Mouse (Mus musculus) CD8-positive naive resting alpha-beta T cell, adult 2 months (primary cell): ENCODE results near the gene Maml3.

ENCODE experiments used
- DNase-seq, 2 experiments: peaks; one replicate each; pipeline ENCODE4 v3.0.0; 2022; ENCODE audit warnings: low read depth in 2 of 2, low spot score in 2 of 2

Maml3 gene

DNA sequence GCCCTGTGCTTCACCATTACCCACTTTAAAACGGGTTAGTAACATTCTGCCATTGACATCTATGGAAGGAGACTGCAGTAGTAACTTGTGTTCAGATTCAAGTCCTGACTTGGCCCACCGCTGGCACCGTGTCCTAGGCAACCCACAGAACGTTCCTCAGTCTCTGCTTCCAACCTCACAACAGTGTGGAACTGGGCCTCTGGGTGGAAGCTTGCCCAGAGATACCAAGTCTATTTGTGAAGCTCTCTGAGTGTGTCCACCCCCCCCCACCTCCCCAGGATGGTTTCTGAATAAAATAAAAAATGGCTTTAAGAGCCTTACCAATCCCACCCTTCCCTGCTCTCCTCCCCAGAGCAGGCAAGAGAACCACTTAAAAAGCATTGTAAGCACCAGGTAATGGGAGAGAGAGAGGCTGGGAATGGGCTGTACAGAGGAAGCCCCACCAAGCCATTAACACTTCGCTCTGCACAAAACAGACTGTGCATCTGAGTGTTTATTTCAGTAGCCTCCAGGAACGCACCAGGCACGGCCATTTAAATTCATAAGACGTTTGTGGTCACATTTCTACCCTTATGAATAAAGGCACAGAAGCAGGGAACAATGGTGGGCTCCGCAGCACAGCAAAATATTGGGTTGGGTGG is 141.6 kb downstream of the Maml3 start:
- no peak for DNase-seq

DNA sequence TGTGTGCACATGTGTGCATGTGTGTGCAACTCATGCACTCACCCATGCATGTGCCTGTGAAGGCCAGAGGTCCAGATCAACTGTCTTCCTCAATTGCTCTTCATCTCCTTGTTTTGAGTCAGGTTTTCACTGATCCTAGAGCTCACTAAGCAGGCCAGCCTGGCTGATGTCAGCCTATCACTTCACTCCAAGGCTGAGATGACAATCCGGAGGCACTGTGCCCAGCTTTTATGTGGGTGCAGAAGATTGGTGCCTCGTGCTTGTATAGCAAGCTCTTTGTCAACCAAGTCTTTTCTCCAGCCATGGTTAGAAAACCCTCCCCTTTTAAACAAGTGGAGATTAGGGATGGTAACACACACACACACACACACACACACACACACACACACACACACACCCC is 146.1 kb downstream of the Maml3 start:
- DNase-seq: no peak

- DNase-seq: no peak
These were observed 150.4 kb downstream of the Maml3 start for GRCm38 (mm10) chr3:51954441-51954840.

DNA sequence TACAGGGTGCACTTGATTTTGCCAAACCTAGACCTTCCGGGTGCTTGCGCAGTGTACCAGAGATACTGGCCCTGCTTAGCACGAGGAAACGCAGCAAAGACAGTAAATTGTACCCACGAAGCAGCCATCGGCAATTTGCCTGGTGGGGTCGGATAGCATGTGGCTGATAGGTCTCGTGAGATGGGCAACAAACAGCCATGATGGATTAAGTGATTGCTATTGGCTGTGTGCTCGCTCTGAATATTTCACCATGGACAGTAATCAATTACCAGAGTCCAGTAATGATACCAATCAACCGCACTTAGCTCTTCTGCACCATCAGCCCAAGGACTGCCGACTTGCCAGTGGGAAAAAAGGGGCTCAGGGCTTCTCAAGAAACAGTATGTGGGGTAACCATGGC is 150.9 kb downstream of the Maml3 start:
- no peak for DNase-seq

DNA sequence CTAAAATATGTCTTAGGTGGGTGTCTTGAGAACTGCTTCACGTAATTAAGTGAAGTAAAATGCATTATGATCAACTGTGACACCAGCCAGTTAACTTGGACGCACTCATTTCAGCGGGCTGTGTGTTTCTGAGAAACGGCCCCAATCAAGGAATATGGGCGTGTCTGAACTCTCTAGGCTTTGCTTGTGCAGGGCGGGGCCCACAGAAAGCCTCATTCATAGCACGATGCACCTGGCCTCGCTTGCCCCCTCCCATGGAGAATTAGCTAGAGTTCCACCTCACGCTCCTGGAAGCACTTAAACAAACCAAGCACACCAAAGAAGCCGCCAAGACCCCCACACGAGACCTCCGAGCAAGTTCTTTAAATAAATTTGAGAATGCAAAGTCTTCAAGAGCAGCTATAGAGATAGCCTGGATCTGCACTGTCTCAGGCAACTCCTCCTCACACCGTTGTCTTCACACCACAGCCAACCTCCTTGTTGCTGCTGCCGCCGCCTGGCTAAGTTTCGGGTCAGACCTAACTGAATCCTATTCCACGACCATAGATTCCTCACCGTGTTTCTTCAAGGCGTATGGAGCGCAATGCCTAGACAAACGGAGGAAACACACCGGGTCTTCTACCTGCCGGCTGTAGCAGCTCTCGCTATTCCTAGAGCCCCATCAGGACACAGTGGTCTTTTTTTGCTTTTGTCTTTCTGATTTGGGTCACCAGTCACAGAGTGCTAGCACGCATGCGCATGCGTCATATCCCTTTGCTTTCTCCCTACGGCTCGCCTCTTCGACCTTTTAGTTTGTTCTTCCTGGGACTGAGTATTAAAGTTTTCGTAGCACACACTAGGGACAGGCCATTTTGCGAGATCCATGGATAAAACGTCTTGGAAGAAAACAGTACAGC is 151.9 kb downstream of the Maml3 start:
- no peak for DNase-seq

GRCm38 (mm10) chr3:51952267-51952666 is 152.6 kb downstream of the Maml3 start:
- no peak for DNase-seq

- no peak for DNase-seq
These were observed 155.2 kb downstream of the Maml3 start for GRCm38 (mm10) chr3:51949651-51950050.

DNA sequence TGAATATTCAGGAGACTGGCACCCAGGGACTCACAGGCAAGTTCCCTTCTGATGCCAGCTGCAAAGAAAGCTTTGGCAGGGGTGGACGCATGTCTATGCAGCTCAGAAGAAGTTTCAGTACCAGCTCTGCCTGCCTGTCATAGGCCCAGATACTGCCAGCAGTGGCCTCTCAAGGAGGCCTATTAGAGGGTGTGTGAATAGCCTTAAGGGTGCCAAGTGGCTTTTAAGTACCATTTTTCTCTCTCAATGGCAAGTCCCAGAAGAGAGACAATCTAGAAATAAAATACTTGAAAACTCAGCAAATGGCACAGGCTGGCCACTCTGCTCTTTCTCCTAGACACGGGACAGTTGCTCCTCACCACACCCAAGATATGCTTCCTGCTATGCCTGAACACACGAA is 157.7 kb downstream of the Maml3 start:
- DNase-seq: no peak

DNA sequence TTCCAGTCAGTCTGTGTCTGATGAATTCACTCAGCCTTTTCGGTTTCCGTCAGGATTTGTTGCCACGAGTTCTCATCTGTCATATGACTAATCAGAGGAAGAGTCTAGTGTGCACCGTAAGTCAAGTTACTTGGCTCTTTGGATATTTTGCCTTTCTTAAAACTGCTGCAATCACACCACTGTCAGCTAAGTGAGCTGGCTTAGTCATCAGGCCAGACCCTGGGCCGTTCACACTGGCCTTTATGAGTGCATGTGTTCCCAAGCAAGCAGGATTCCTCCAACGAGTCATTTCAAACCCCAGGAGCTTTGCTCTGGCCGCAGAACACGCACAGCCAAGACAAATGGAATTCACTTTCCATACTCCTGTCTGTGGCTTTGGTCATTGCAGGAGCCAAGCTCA is 161.2 kb downstream of the Maml3 start:
- no peak for DNase-seq

DNA sequence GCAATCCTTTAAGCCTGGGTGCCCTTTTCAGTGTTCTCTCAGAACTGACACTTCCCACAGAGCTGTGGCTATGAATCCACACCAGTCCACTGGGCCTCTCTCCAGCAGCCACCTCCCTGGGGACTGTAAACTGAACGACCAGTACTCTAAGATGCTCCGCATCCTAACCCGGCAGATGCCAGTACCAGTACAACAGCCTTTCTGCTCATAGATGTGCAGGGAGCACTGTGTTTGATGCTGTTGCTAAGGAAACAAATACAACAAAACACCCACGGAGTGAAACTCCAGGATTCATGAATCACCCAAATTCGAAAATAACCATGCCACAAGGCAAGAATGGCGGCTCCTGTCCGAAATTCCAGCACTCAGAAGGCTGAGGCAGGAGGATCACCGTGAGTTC is 163.1 kb downstream of the Maml3 start:
- DNase-seq: no peak

GRCm38 (mm10) chr3:51939864-51940263 is 165.0 kb downstream of the Maml3 start:
- DNase-seq: no peak

- DNase-seq: no peak
These were observed 165.8 kb downstream of the Maml3 start for GRCm38 (mm10) chr3:51939054-51939453.

DNA sequence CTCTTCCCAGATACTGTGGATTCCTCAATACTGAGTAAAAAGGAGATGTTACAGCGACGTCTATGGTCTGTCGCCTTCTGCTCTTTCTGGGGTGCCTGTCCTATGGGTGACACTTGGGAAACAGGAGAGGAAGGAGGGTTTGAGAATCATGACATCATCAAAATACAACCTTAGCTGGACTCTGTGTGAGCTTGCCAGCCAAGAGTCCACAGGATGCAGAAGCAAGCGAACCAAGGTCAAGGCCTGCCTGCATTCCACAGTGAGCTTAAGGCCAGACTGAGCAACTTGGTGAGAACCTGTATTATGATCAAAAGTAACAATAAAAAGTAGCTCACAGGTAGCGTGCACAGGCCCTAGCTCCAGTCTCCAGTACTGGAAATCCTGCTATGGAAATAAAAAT is 167.7 kb downstream of the Maml3 start:
- DNase-seq: no peak

DNA sequence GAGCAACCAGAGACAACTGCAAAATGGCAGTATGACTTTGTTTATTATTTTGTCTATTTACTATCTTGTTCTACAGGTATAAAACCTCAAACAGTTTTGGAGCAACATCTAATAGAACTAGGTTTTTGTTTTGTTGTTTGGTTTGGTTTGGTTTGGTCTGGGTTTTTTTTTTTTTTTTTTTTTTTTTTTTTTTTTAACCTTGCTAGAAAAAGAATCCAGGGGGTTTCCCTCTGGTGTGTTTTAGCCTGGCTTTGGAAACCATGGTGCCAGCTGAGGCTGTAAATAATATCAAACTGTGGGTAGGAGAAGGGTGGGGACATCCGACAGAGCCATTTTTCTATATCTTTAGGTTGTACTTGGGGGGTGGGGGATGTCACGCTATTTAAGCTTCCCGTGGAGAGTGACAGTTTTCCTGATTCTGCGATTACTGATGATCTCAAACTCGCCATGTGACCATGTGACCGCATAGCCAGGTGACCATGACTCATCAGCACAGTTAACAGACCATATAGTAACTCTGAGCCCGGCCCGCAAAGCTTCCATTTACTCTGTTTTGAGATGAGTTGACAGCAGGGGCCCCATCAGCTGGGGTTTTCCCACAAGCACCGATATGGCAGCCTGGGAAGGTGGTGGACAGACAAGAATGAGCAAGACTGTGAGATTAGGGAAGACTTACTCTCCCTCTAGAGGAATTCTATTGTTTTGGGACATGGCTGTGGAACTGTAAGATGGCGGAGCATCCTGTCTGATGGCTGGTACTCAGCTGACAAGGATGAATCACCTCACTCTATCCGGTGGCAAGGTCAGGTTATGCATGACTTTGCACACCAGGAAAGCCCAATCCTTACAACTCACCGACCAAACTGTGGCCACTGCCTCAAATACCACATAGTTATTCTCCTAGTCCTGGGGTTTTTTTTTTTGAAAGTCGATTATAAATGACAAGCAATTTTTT is 170.1 kb downstream of the Maml3 start:
- no peak for DNase-seq

DNA sequence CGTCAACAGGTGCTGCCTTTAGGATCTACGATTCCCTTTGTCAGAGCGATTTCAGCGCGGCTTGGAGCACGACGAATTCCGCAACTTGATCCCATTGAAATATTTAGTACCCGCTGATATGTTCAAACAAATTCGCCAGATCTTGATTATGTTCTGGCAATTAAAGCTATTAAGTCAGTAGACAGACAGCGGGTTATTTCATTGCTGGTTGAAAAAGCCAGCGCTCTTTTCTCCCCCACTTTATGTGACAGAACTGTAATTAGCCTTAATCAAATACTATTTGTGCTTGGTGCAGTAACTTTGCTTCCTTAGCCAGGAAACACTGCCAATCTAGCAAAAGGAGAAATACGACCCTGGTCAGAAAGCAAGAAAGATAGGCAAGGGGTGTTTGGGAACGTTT is 176.7 kb downstream of the Maml3 start:
- DNase-seq: no peak

DNA sequence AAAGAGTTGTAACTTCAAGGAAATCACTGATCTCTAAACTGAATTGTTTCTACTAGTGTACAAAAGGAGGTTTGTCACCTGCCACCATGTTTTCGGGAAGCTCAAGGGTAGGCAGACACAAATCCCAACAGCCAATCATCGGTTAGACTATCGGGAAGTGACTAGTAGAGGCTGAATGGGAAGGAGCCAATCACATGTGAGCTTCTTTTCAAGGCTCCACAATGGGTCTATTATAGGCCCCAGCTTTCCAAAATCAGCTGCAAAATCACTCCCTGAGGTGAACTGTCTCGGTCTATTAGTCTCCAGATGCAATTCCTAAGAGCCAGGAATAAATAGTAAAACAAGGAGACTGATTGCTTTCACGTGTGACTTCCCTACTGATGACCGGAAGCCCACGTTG is 177.3 kb downstream of the Maml3 start:
- no peak for DNase-seq

GRCm38 (mm10) chr3:51927043-51927442 is 177.8 kb downstream of the Maml3 start:
- DNase-seq: no peak

DNA sequence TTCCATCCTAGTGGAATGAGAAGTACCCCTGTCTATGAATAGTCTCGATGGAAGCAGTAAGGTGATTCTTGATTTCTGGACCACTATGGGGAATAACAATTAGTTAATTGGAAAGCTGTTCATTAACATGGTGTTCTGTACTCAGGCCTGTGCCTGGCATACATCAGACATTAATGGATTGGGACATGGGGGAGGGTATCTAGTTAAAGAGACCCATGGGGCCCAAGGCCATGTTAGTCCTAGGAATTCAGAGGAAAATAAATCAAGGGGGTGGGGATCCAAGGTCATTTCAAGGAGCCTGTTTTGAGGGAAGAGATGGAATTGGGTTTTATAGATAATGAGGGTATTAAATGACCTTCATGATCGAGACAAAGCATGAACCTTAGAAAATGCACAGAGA is 179.1 kb downstream of the Maml3 start:
- no peak for DNase-seq

DNA sequence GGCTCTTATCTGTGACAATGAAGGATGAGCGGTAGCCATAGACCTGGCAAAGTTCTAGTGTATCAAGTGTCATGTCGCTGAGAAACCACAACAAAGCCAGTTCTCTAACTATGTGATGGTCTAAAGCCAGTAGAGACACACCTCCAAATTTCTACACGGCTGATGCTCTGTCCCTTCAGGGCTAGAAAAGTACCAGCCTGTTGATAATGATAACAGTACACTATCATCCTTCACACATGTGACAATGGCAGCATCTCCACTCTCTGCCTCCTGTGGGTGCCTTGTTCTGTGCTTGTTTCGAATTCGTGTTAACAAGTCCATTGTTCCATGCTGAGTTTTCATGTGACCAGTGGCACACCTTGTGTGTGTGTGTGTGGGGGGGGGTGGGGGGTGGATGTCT is 180.2 kb downstream of the Maml3 start:
- no peak for DNase-seq

GRCm38 (mm10) chr3:51923800-51924199 is 181.1 kb downstream of the Maml3 start:
- DNase-seq: no peak

DNA sequence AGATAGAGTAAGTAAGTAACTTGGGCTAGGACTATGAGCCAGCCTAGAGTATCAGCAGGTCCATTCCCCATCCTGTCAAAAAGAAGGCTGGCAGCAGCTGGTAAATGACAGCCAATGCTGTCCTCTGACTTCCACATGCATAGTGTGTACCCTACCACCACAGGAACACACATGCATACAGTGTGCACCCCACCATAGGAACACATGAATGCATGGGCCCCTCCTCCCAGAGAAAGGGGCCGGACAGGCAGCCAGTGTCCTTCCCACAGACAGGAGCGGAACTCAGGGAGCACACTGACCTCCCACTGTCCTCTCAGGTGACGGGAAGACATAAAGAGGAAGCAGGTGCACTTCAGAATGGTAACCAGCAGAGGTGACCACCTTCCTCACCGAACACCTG is 188.0 kb downstream of the Maml3 start:
- no peak for DNase-seq
